Mouse (Mus musculus): ENCODE data around the gene Gm21974. TPM values are rescaled to one million over a fixed set of nuclear protein-coding genes. Genes with fewer than 3 reads are reported as not detected.
A peak's percentile ranks its signal among the peaks of the same experiment; 100 is the strongest.

Gm21974 gene
- total and polyA plus RNA-seq, 2 experiments from 2014 or later = not detected

DNA sequence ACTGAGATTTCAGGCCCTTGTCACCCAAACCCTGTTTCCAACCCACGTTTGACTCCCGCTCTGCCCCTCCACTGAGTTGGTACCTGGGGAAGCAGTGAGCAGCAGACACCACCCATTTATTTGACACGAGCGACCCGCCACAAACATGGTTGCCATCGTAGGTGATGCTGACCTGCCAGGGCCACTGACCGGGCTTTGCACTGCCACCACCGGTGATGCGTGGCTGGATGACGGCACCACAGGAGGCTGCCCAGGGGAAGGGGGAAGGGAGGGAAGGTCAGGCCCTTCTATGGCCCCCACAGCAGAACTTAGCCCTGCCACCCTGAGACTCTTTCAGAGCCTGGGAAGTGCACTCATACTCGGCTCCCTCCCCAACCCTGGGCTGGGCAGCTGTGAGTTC, 32.5 kb upstream of the Gm21974 start:
- Histone ChIP-seq H3K27ac (no peak overlapping the region), H3K4me2 (ENCODE audit: low read depth, low read length) (no peak overlapping the region), H3K9ac (replicated peaks; ENCODE audit: low read length) (no peak overlapping the region), H3K27me3 (ENCODE audit: insufficient read depth, low read length) (peaks cover 9% of the 10 kb centered on the region; the same call in 1 of the 2 replicates), H3K9me3 (ENCODE audit: low read length) (no peaks in the 10 kb centered on the region), H3K4me1 (ENCODE audit: insufficient read depth, low read length) (peaks cover 3% of the 10 kb centered on the region; the same call in 1 of the 2 replicates), H3K4me3 (ENCODE audit: low read length) (no peak overlapping the region), H3K36me3 (ENCODE audit: insufficient read depth, low read length) (peaks cover 9% of the 10 kb centered on the region; the same call in 1 of the 2 replicates)
- 84% methylated on average over 11 of the region's 11 CpGs for WGBS
- no peak for TF ChIP-seq CTCF (IDR thresholded peaks at IDR 0.05; ENCODE audit: low read depth)
- ATAC-seq (no peak), DNase-seq (ENCODE audit: low spot score) (no peak)

DNA sequence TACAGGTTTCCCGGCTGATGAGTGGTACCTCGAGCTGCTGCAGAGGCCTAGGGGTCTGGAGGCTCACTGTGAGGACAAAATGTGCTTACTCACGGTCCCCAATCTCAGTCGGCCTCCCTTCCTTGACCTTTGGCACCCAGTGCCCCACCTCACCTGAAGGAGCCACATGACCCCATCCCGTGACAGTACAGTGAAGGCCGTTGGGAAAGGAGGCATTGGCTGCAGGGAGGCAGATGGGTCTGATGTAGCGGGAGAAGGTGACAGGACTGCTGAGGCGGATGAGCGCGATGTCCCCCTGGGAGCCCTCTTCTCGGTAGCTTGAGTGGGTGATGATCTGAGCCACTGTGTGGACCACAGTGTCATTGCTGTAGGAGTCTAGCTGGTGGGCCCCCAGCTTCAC, 31.6 kb upstream of the Gm21974 start:
- peaks cover 3% of the 10 kb centered on the region; the same call in 1 of the 2 replicates for H3K4me1 ChIP-seq (ENCODE audit: insufficient read depth, low read length)
- no peak overlapping the region for H3K4me2 ChIP-seq (ENCODE audit: low read depth, low read length)
- TF ChIP-seq CTCF (IDR thresholded peaks at IDR 0.05; ENCODE audit: low read depth) = no peak
- no peak overlapping the region for H3K4me3 ChIP-seq (ENCODE audit: low read length)
- peaks cover 9% of the 10 kb centered on the region; the same call in 1 of the 2 replicates for H3K36me3 ChIP-seq (ENCODE audit: insufficient read depth, low read length)
- H3K27me3 ChIP-seq (ENCODE audit: insufficient read depth, low read length) = peaks cover 9% of the 10 kb centered on the region; the same call in 1 of the 2 replicates
- ATAC-seq (no peak), DNase-seq (ENCODE audit: low spot score) (no peak)
- H3K27ac ChIP-seq = no peak overlapping the region
- no peak overlapping the region for H3K9ac ChIP-seq (replicated peaks; ENCODE audit: low read length)
- WGBS = 89% methylated on average over 11 of the region's 11 CpGs
- no peaks in the 10 kb centered on the region for H3K9me3 ChIP-seq (ENCODE audit: low read length)

DNA sequence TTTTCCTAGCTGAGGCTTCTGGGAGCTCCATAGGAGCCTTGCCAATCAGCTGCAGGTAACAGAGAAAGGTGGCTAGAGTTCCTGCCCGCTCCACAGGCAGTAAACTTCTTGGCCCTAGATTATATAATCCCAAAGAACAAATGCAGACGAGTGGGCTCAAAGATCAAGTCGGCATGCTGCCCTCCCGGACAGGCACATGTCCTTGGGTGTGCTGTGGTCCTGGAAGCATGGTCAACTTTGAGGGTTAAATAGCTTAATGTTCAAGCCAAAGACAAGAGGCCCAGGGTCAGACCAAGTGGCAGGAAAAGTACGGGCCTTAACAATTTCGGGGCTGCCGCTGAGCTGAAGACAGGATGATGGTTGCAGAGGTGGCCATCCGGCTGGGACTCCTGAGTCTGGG, 30.8 kb upstream of the Gm21974 start:
- DNase-seq (ENCODE audit: low spot score) (no peak), ATAC-seq (no peak)
- Histone ChIP-seq H3K9ac (replicated peaks; ENCODE audit: low read length) (no peak overlapping the region), H3K4me2 (ENCODE audit: low read depth, low read length) (no peak overlapping the region), H3K27ac (no peak overlapping the region), H3K4me3 (ENCODE audit: low read length) (no peak overlapping the region), H3K9me3 (ENCODE audit: low read length) (no peaks in the 10 kb centered on the region), H3K36me3 (ENCODE audit: insufficient read depth, low read length) (peaks cover 9% of the 10 kb centered on the region; the same call in 1 of the 2 replicates), H3K4me1 (ENCODE audit: insufficient read depth, low read length) (peaks cover 3% of the 10 kb centered on the region; the same call in 1 of the 2 replicates), H3K27me3 (ENCODE audit: insufficient read depth, low read length) (peaks cover 9% of the 10 kb centered on the region; the same call in 1 of the 2 replicates)
- 91% methylated on average over 8 of the region's 8 CpGs for WGBS
- no peak for TF ChIP-seq CTCF (IDR thresholded peaks at IDR 0.05; ENCODE audit: low read depth)

DNA sequence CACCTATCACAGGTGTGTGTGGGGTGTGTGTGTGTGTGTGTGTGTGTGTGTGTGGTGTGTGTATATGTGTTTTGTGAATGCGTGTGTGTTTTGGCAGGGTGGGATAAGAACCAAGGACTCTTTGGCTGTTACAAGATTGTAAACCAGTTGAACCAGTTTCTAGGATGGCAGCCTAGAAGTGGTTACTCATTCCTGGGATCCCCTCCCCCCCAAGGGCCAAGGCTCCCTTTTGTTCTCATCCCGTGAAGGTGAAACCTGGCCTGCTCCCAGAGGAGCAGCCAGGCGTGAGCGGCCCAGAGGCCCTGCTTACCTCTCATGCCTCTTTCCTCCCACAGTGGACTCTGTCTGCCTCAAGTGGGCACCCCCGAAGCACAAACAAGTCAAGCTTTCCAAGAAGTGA, 30.0 kb upstream of the Gm21974 start:
- Histone ChIP-seq H3K9me3 (ENCODE audit: low read length) (no peaks in the 10 kb centered on the region), H3K4me1 (ENCODE audit: insufficient read depth, low read length) (peaks cover 3% of the 10 kb centered on the region; the same call in 1 of the 2 replicates), H3K36me3 (ENCODE audit: insufficient read depth, low read length) (peaks cover 9% of the 10 kb centered on the region; the same call in 1 of the 2 replicates), H3K9ac (replicated peaks; ENCODE audit: low read length) (no peak overlapping the region), H3K27ac (no peak overlapping the region), H3K4me3 (ENCODE audit: low read length) (no peak overlapping the region), H3K4me2 (ENCODE audit: low read depth, low read length) (no peak overlapping the region), H3K27me3 (ENCODE audit: insufficient read depth, low read length) (peaks cover 8% of the 10 kb centered on the region; the same call in 1 of the 2 replicates)
- TF ChIP-seq CTCF (IDR thresholded peaks at IDR 0.05; ENCODE audit: low read depth) = no peak
- DNase-seq (ENCODE audit: low spot score) (no peak), ATAC-seq (no peak)
- WGBS = 73% methylated on average over 5 of the region's 5 CpGs

- ATAC-seq = no peak
- H3K4me3 ChIP-seq (ENCODE audit: low read length) = no peak overlapping the region
- H3K27ac ChIP-seq = no peak overlapping the region
- DNase-seq (ENCODE audit: low spot score) = no peak
- no peaks in the 10 kb centered on the region for H3K9me3 ChIP-seq (ENCODE audit: low read length)
- H3K4me2 ChIP-seq (ENCODE audit: low read depth, low read length) = no peak overlapping the region
- WGBS = 92% methylated on average over 5 of the region's 5 CpGs
- H3K4me1 ChIP-seq (ENCODE audit: insufficient read depth, low read length) = no peaks in the 10 kb centered on the region
- H3K9ac ChIP-seq (replicated peaks; ENCODE audit: low read length) = no peak overlapping the region
- H3K36me3 ChIP-seq (ENCODE audit: insufficient read depth, low read length) = peaks cover 9% of the 10 kb centered on the region; the same call in 1 of the 2 replicates
- no peaks in the 10 kb centered on the region for H3K27me3 ChIP-seq (ENCODE audit: insufficient read depth, low read length)
- no peak for TF ChIP-seq CTCF (IDR thresholded peaks at IDR 0.05; ENCODE audit: low read depth)
Observed at GRCm38 (mm10) chr7:127923714-127924113, 28.5 kb upstream of the Gm21974 start.

- H3K9ac ChIP-seq (replicated peaks; ENCODE audit: low read length) = no peak overlapping the region
- no peaks in the 10 kb centered on the region for H3K4me1 ChIP-seq (ENCODE audit: insufficient read depth, low read length)
- H3K9me3 ChIP-seq (ENCODE audit: low read length) = no peaks in the 10 kb centered on the region
- no peak overlapping the region for H3K4me2 ChIP-seq (ENCODE audit: low read depth, low read length)
- H3K4me3 ChIP-seq (ENCODE audit: low read length) = no peak overlapping the region
- no peaks in the 10 kb centered on the region for H3K27me3 ChIP-seq (ENCODE audit: insufficient read depth, low read length)
- WGBS = 83% methylated on average over 6 of the region's 6 CpGs
- H3K27ac ChIP-seq = no peak overlapping the region
- no peak for ATAC-seq
- H3K36me3 ChIP-seq (ENCODE audit: insufficient read depth, low read length) = peaks cover 9% of the 10 kb centered on the region; the same call in 1 of the 2 replicates
- DNase-seq (ENCODE audit: low spot score) = no peak
- TF ChIP-seq CTCF (IDR thresholded peaks at IDR 0.05; ENCODE audit: low read depth) = no peak
Observed at GRCm38 (mm10) chr7:127922451-127923275, 27.4 kb upstream of the Gm21974 start.

- Histone ChIP-seq H3K27me3 (ENCODE audit: insufficient read depth, low read length) (no peaks in the 10 kb centered on the region), H3K27ac (no peak overlapping the region), H3K36me3 (ENCODE audit: insufficient read depth, low read length) (peaks cover 9% of the 10 kb centered on the region; the same call in 1 of the 2 replicates), H3K4me3 (ENCODE audit: low read length) (no peak overlapping the region), H3K4me1 (ENCODE audit: insufficient read depth, low read length) (no peaks in the 10 kb centered on the region), H3K9ac (replicated peaks; ENCODE audit: low read length) (no peak overlapping the region), H3K9me3 (ENCODE audit: low read length) (no peaks in the 10 kb centered on the region), H3K4me2 (ENCODE audit: low read depth, low read length) (no peak overlapping the region)
- 63% methylated on average over 8 of the region's 8 CpGs for WGBS
- DNase-seq (ENCODE audit: low spot score) = peak; percentile 18
- ATAC-seq = no peak
- peak; percentile 38; the same call in 1 of the 2 replicates for TF ChIP-seq CTCF (IDR thresholded peaks at IDR 0.05; ENCODE audit: low read depth)
Observed at GRCm38 (mm10) chr7:127921516-127921915, 26.3 kb upstream of the Gm21974 start.
